Mouse (Mus musculus): Measurements from ENCODE around the gene Dusp15. TPM values are rescaled to one million over a fixed set of nuclear protein-coding genes. Genes with fewer than 3 reads are reported as not detected.

Gene Dusp15
- polyA plus RNA-seq, 1 experiment from 2014 or later = 0.36 TPM

- Histone ChIP-seq H3K9ac (no peak overlapping the region), H3K27me3 (replicated peaks) (peaks cover 39% of the 10 kb centered on the region), H3K27ac (no peak overlapping the region), H3K4me1 (replicated peaks) (peaks cover 13% of the 10 kb centered on the region), H3K4me3 (replicated peaks) (no peak overlapping the region), H3K36me3 (no peaks in the 10 kb centered on the region), H3K4me2 (replicated peaks) (no peak overlapping the region), H3K9me3 (no peaks in the 10 kb centered on the region)
- WGBS = 37% methylated on average over 7 of the region's 7 CpGs
- no peak for ATAC-seq
These were observed 38.0 kb downstream of the Dusp15 start for GRCm38 (mm10) chr2:152913471-152913870.

- no peak for ATAC-seq
- WGBS = 33% methylated on average over 6 of the region's 6 CpGs
- Histone ChIP-seq H3K4me1 (replicated peaks) (peaks cover 18% of the 10 kb centered on the region), H3K4me3 (replicated peaks) (no peak overlapping the region), H3K27me3 (replicated peaks) (peaks cover 35% of the 10 kb centered on the region), H3K9me3 (no peaks in the 10 kb centered on the region), H3K9ac (no peak overlapping the region), H3K4me2 (replicated peaks) (no peak overlapping the region), H3K27ac (no peak overlapping the region), H3K36me3 (no peaks in the 10 kb centered on the region)
These were observed 40.1 kb downstream of the Dusp15 start for GRCm38 (mm10) chr2:152911432-152911831.

GRCm38 (mm10) chr2:152911031-152911430 is 40.5 kb downstream of the Dusp15 start, which contains the start of gene Mylk2:
Mylk2 (plus strand) TSS chr2:152911352.
- H3K4me2 ChIP-seq (replicated peaks) = no peak within 1 kb of the TSS
- no peak within 1 kb of the TSS for H3K27ac ChIP-seq
- no peaks in the 10 kb centered on the region for H3K9me3 ChIP-seq
- H3K36me3 ChIP-seq = no peaks in the 10 kb centered on the region
- no peak within 1 kb of the TSS for H3K4me3 ChIP-seq (replicated peaks)
- H3K4me1 ChIP-seq (replicated peaks) = peaks cover 18% of the 10 kb centered on the region
- no peak within 1 kb of the TSS for H3K9ac ChIP-seq
- ATAC-seq = no peak
- peaks cover 35% of the 10 kb centered on the region for H3K27me3 ChIP-seq (replicated peaks)
- whole genome bisulfite sequencing = 23% methylated on average over 12 of the region's 12 CpGs

- H3K4me2 ChIP-seq (replicated peaks) = no peak overlapping the region
- peaks cover 24% of the 10 kb centered on the region for H3K4me1 ChIP-seq (replicated peaks)
- peaks cover 35% of the 10 kb centered on the region for H3K27me3 ChIP-seq (replicated peaks)
- no peaks in the 10 kb centered on the region for H3K9me3 ChIP-seq
- H3K27ac ChIP-seq = no peak overlapping the region
- 74% methylated on average over 6 of the region's 6 CpGs for WGBS
- H3K9ac ChIP-seq = no peak overlapping the region
- no peaks in the 10 kb centered on the region for H3K36me3 ChIP-seq
- H3K4me3 ChIP-seq (replicated peaks) = no peak overlapping the region
- ATAC-seq = no peak
These were observed 41.6 kb downstream of the Dusp15 start for GRCm38 (mm10) chr2:152909848-152910247.

GRCm38 (mm10) chr2:152907114-152907943 is 44.2 kb downstream of the Dusp15 start:
- Histone ChIP-seq H3K27ac (no peak overlapping the region), H3K36me3 (no peaks in the 10 kb centered on the region), H3K4me2 (replicated peaks) (no peak overlapping the region), H3K4me1 (replicated peaks) (peaks cover 16% of the 10 kb centered on the region), H3K9ac (no peak overlapping the region), H3K9me3 (no peaks in the 10 kb centered on the region), H3K4me3 (replicated peaks) (no peak overlapping the region), H3K27me3 (replicated peaks) (peaks cover 21% of the 10 kb centered on the region)
- ATAC-seq = no peak
- WGBS = 71% methylated on average over 14 of the region's 14 CpGs

- Histone ChIP-seq H3K4me1 (replicated peaks) (peaks cover 16% of the 10 kb centered on the region), H3K27ac (no peak overlapping the region), H3K4me3 (replicated peaks) (no peak overlapping the region), H3K9me3 (no peaks in the 10 kb centered on the region), H3K9ac (no peak overlapping the region), H3K4me2 (replicated peaks) (no peak overlapping the region), H3K36me3 (no peaks in the 10 kb centered on the region), H3K27me3 (replicated peaks) (peaks cover 12% of the 10 kb centered on the region)
- no peak for ATAC-seq
- 51% methylated on average over 9 of the region's 9 CpGs for WGBS
These were observed 45.0 kb downstream of the Dusp15 start for GRCm38 (mm10) chr2:152906274-152907037.

GRCm38 (mm10) chr2:152905036-152905829 is 46.3 kb downstream of the Dusp15 start:
- Histone ChIP-seq H3K27me3 (replicated peaks) (0 out of 2 replicates have a peak, but pooled peaks cover under 1% of the 10 kb centered on the region), H3K4me1 (replicated peaks) (peaks cover 16% of the 10 kb centered on the region), H3K4me3 (replicated peaks) (no peak overlapping the region), H3K36me3 (no peaks in the 10 kb centered on the region), H3K4me2 (replicated peaks) (no peak overlapping the region), H3K27ac (no peak overlapping the region), H3K9ac (no peak overlapping the region), H3K9me3 (no peaks in the 10 kb centered on the region)
- ATAC-seq = peak; percentile 65
- 49% methylated on average over 11 of the region's 11 CpGs for WGBS

GRCm38 (mm10) chr2:152904127-152904643 is 47.3 kb downstream of the Dusp15 start:
- no peak for ATAC-seq

GRCm38 (mm10) chr2:152903586-152903985 is 47.9 kb downstream of the Dusp15 start:
- WGBS = 77% methylated on average over 4 of the region's 4 CpGs
- Histone ChIP-seq H3K36me3 (no peaks in the 10 kb centered on the region), H3K9me3 (no peaks in the 10 kb centered on the region), H3K27me3 (replicated peaks) (no peaks in the 10 kb centered on the region), H3K4me1 (replicated peaks) (peaks cover 16% of the 10 kb centered on the region), H3K4me3 (replicated peaks) (no peak overlapping the region), H3K4me2 (replicated peaks) (no peak overlapping the region), H3K27ac (no peak overlapping the region), H3K9ac (no peak overlapping the region)
- no peak for ATAC-seq

More at GRCm38 (mm10) chr2:152904127-152904643, 47.3 kb downstream of the Dusp15 start:
- no peak overlapping the region for H3K4me2 ChIP-seq (replicated peaks)
- no peak overlapping the region for H3K4me3 ChIP-seq (replicated peaks)
- no peak overlapping the region for H3K27ac ChIP-seq
- 62% methylated on average over 5 of the region's 5 CpGs for WGBS
- H3K4me1 ChIP-seq (replicated peaks) = peaks cover 16% of the 10 kb centered on the region
- no peaks in the 10 kb centered on the region for H3K9me3 ChIP-seq
- no peaks in the 10 kb centered on the region for H3K27me3 ChIP-seq (replicated peaks)
- no peaks in the 10 kb centered on the region for H3K36me3 ChIP-seq
- no peak overlapping the region for H3K9ac ChIP-seq

- no peak for ATAC-seq
- no peaks in the 10 kb centered on the region for H3K9me3 ChIP-seq
- no peak overlapping the region for H3K4me2 ChIP-seq (replicated peaks)
- no peak overlapping the region for H3K27ac ChIP-seq
- WGBS = 45% methylated on average over 3 of the region's 3 CpGs
- H3K36me3 ChIP-seq = no peaks in the 10 kb centered on the region
- H3K4me3 ChIP-seq (replicated peaks) = no peak overlapping the region
- H3K9ac ChIP-seq = no peak overlapping the region
- no peaks in the 10 kb centered on the region for H3K27me3 ChIP-seq (replicated peaks)
- peaks cover 16% of the 10 kb centered on the region for H3K4me1 ChIP-seq (replicated peaks)
These were observed 48.8 kb downstream of the Dusp15 start for GRCm38 (mm10) chr2:152902658-152903057.

- no peak overlapping the region for H3K27ac ChIP-seq
- H3K4me1 ChIP-seq (replicated peaks) = peaks cover 6% of the 10 kb centered on the region; the same call in 1 of the 2 replicates
- ATAC-seq = no peak
- H3K9me3 ChIP-seq = no peaks in the 10 kb centered on the region
- no peak overlapping the region for H3K4me3 ChIP-seq (replicated peaks)
- no peaks in the 10 kb centered on the region for H3K27me3 ChIP-seq (replicated peaks)
- H3K36me3 ChIP-seq = no peaks in the 10 kb centered on the region
- no peak overlapping the region for H3K9ac ChIP-seq
- H3K4me2 ChIP-seq (replicated peaks) = no peak overlapping the region
- WGBS = 88% methylated on average over 15 of the region's 15 CpGs
These were observed 50.2 kb downstream of the Dusp15 start for GRCm38 (mm10) chr2:152901296-152901695.

- 74% methylated on average over 6 of the region's 6 CpGs for WGBS
- H3K9ac ChIP-seq = no peak overlapping the region
- no peak overlapping the region for H3K4me2 ChIP-seq (replicated peaks)
- H3K4me1 ChIP-seq (replicated peaks) = no peaks in the 10 kb centered on the region
- no peaks in the 10 kb centered on the region for H3K27me3 ChIP-seq (replicated peaks)
- H3K9me3 ChIP-seq = no peaks in the 10 kb centered on the region
- peaks cover 10% of the 10 kb centered on the region for H3K36me3 ChIP-seq
- H3K4me3 ChIP-seq (replicated peaks) = no peak overlapping the region
- H3K27ac ChIP-seq = no peak overlapping the region
- no peak for ATAC-seq
These were observed 52.5 kb downstream of the Dusp15 start for GRCm38 (mm10) chr2:152899011-152899410.

All from intestine, embryonic 15.5 days (tissue).